Mouse (Mus musculus) CD4-positive naive resting alpha-beta T cell, adult 76 days (primary cell): ENCODE data around the gene Gm14548. TPM values are rescaled to one million over a fixed set of nuclear protein-coding genes. Genes with fewer than 3 reads are reported as not detected.

ENCODE experiments used
- total RNA-seq: library from RNA; stranded (reverse); gene quantifications from one replicate; pipeline ENCODE4 v1.2.4, GENCODE M21; 2023

Gm14548 gene
- total RNA-seq, result 1.3 TPM

GRCm38 (mm10) chr7:3898036-3898590 lies at the start of gene Gm14548:
TSS of gene Gm14548 (minus strand) at chr7:3898120.

GRCm38 (mm10) chr7:3915387-3915786 lies 17.5 kb upstream of the Gm14548 start, which contains the start of gene Lilra6:
TSS of gene Lilra6 (minus strand) at chr7:3915503.

GRCm38 (mm10) chr7:3844951-3845350 lies 53.0 kb downstream of the Gm14548 start, which contains the start of gene Pira2:
TSS of gene Pira2 (minus strand) at chr7:3845051.

Other genes with a start within 250 kb of the Gm14548 start
- gene Leng1, start 232.3 kb downstream of the Gm14548 start, total RNA-seq, result 11.0 TPM
- 10.1 TPM for gene Tmc4, start 220.6 kb downstream of the Gm14548 start, total RNA-seq
- 18.5 TPM for gene Tsen34, start 205.3 kb downstream of the Gm14548 start, total RNA-seq
- gene Mboat7, start 204.6 kb downstream of the Gm14548 start, total RNA-seq, result 66.9 TPM
- 2,567 TPM for gene Rps9, start 194.1 kb downstream of the Gm14548 start, total RNA-seq
- gene Pirb, start 177.7 kb downstream of the Gm14548 start, total RNA-seq, result 7.3 TPM
- 0.79 TPM for gene Gm15448, start 72.4 kb downstream of the Gm14548 start, total RNA-seq
- gene Pira2, start 53.1 kb downstream of the Gm14548 start, total RNA-seq, result 1.8 TPM
- 0.62 TPM for gene Lilra6, start 17.4 kb upstream of the Gm14548 start, total RNA-seq
- 14.0 TPM for gene Lair1, start 165.1 kb upstream of the Gm14548 start, total RNA-seq
- not detected for gene Ttyh1, start 221.3 kb upstream of the Gm14548 start, total RNA-seq
- 473 TPM for gene Leng8, start 238.9 kb upstream of the Gm14548 start, total RNA-seq